Mouse (Mus musculus) ES-Bruce4 (cell line): ENCODE data around the gene Olfr1105.

Source experiments
- CTCF ChIP-seq: IDR thresholded peaks from one replicate; pipeline ENCODE4 v1.8.1; 2011; ENCODE audit warnings: low read depth, low read length
- EP300 ChIP-seq: IDR thresholded peaks from 2 replicates; pipeline ENCODE4 v1.6.1; 2011; ENCODE audit warnings: low read depth, low read length; ENCODE audit not compliant: insufficient read depth
- POLR2A ChIP-seq: IDR thresholded peaks from one replicate; pipeline ENCODE4 v1.8.1; 2011; ENCODE audit warnings: low read length; ENCODE audit not compliant: insufficient read depth

- no peak for TF ChIP-seq CTCF
- no peak for TF ChIP-seq POLR2A
- TF ChIP-seq EP300, result no peak
These were observed 15.8 kb upstream of the Olfr1105 start, which contains the start of gene Olfr1106 for GRCm38 (mm10) chr2:87052173-87052572.
